Mouse (Mus musculus) lung, postnatal 14 days (tissue): ENCODE measurements around the gene Ntan1.
"Not testable (repeated sequence)": the region's sequence is repeated elsewhere in the genome, so short reads cannot be mapped to it uniquely, and the experiment has no call there.

Experiments used
- DNase-seq: peaks from one replicate; pipeline ENCODE4 v3.0.0; 2021

Ntan1 gene

DNA sequence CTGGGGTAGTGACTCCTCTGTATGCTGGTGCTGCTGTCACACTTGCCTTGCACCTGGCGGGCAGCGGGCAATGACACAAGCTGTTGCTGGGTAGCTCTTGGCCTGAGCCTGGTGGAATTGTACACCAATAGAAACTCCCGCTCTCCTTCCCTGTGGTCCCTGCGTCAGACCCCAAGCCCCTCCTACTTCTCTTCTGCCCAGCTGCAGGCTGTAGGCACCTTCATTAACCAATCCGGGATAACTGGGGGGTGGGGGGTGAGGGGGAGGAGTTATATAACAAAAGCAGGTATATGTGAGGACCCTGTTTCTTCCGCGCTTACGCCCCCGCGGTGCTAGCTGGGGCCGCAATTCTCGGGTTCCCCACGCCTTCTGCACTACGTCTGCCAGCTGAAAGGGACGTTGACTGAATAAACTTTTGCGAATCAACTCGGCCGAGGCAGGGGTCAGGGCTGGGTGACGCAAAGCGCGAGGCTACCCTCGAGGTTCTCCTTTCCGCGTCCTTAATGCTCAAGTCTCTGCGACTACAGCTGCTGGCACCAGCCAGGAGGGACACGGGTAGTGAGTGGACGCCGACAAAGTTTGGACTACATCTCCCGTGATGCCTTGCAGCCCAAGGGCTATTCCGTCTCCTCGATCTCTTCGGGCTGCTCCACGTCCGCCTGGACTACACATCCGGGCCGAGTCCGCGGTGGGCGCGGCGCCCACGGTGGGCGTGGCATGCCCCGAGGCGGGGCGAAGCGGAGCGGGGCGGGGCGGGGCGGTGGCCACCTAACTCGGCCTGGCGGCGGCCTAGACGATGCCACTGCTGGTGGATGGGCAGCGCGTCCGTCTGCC, at the start of gene Ntan1:
Gene Ntan1 (plus strand): TSS at position 286 of the 834 bp plus-strand sequence.
- DNase-seq: peak; percentile 97

DNA sequence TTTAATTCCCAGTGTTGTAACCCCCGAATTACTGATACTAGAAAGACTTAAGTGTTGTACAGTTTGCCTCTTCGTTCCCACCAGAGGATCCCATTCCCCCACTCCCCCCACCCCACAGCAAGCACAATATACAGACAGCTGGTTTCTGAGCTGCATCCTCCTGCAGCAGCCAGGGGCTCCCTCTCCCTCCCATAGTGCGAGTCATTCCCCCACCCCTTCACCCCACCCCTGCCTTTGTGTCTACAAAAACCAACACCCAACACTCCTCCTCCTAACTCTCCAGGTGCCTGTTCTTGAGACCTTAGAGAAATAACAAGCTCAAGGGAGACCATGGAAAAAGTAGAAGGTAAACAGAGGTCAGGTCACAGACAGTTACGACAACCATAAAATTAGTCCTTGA, 47.0 kb upstream of the Ntan1 start:
- not testable (repeated sequence) for DNase-seq

DNA sequence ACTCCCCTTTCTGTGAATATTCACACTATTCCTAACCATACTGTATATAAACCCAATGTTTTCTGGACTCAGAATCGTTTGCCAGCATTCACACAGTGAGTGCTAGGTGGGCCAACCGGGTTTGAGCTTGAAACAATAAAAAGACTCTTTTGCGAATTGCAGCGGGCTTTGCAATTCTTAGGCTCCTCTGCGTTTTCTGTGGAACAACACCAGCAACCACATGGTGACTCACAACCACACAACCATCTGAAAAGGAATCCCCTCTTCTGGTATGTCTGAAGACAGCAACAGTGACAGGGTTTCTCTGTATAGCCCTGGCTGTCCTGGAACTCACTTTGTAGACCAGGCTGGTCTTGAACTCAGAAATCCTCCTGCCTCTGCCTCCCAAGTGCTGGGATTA, 46.6 kb upstream of the Ntan1 start:
- DNase-seq: not testable (repeated sequence)

DNA sequence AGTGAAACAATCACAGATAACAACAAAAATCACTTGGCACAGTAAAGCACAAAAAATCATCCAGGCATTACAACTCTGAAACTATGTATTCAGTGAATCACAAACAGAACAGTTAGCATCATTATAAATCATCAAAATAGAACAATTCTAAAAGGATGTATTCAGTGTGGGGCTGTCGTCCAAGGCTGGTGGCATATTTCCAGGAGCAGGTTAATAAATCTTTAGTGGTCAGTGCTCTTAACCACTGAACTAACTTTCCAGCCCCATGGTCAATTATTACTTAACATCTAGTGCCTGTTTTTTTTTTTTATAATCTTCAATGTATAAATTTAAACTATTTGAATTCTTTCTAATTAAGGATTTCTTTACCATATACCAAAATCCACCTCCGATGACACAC, 44.6 kb upstream of the Ntan1 start:
- not testable (repeated sequence) for DNase-seq

DNA sequence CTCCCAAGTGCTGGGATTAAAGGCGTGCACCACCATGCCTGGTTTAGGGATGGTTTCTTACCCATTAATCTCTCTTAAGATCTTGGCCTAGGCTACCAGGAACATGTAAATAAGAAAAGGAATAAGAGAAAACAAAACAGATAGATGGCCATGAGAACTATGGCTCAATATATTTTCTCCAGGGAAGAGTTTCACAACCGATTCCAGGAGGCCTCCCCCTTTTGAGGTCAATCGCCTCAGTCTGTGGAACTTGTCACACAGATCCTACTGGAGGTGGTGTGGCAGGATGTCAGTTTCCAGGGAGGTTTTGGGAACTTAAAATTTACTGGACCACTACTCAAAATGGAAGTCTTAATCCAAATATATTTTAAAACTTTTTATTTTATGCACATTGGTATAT, 44.0 kb upstream of the Ntan1 start:
- DNase-seq: not testable (repeated sequence)

- peak; percentile 86 for DNase-seq
Measured at GRCm38 (mm10) chr16:13780353-13781036, 38.1 kb upstream of the Ntan1 start, which contains the start of gene Rrn3. Gene Rrn3, plus strand, starts transcription at chr16:13780708.

DNA sequence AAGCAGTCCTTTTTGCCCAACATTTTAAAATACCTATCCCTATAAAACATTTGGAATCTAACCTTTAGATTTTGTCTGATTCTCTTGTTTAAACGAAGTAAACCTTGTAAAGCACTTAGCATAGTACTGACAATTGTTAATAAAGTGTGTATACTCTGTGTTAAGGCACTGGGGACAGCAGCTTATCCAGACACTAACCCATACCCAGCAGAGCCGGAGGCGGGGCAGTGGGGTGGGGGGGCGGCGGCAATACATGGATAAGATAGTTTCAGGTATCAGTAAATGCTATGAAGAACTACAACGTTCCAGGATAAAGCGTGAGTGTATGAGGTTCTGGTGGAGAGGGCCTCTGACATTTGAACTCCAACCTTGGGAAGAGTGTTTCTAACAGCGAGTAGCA, 37.4 kb upstream of the Ntan1 start:
- no peak for DNase-seq

GRCm38 (mm10) chr16:13785932-13786331, 32.7 kb upstream of the Ntan1 start:
- no peak for DNase-seq

DNA sequence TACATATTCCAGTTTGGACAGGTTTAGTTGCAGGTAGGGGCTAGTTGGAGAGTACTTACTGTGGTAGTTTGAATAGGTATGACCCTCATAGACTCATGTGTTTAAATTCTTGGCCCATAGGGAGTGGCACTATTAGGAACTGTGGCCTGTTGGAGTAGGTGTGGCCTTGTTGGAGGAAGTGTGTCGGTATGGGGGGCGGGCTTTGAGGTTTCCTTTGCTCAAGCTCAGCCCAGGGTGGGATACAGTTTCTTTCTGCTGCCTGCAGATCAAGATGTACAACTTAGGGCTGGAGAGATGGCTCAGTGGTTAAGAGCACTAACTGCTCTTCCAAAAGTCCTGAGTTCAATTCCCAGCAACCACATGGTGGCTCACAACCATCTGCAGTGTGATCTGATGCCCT, 25.2 kb upstream of the Ntan1 start:
- not testable (repeated sequence) for DNase-seq

DNA sequence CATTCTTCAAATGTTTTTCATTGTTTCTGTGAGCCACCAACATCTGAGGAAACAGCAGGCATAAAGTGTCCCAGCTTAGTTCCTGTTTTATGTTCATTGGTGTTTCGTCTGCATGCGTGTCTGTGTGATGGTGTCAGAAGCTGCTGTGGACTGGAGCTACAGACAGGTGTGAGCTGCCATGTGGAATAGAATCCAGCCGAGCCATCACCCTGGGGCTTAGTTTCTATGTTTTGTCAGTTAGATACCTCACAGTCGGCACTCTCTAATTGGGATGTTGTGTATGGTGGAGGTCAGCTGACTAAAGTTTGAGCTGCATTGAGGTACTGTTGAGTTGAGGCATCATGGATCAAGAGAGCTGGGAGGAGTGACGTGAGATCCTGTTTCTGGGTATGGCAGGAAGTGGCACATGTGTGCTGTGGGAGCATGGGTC, 21.9 kb upstream of the Ntan1 start:
- no peak for DNase-seq

DNA sequence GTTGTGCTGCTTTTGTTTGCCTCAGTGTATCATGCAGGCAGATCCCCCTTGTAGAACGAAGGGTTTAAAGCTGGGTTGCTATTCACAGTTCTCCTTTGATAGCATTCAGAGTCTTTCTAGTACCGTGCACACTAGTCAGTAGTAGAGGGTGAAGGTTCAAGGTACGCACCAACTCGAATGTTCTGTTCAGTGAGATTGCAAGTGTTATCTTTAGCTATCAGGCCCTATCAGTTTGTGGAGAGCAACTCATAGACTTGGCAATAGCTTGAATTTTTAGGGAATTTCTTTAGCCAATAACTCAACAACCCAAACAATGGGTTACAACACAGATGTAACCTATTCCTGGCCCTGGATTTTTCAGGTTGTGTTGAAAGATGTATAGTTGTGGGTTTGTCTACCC, 17.4 kb upstream of the Ntan1 start:
- DNase-seq: no peak

GRCm38 (mm10) chr16:13804666-13805065, 14.0 kb upstream of the Ntan1 start:
- DNase-seq: no peak

GRCm38 (mm10) chr16:13807616-13808015, 11.0 kb upstream of the Ntan1 start:
- DNase-seq: no peak

- DNase-seq: no peak
Measured at GRCm38 (mm10) chr16:13808410-13808809, 10.2 kb upstream of the Ntan1 start.

DNA sequence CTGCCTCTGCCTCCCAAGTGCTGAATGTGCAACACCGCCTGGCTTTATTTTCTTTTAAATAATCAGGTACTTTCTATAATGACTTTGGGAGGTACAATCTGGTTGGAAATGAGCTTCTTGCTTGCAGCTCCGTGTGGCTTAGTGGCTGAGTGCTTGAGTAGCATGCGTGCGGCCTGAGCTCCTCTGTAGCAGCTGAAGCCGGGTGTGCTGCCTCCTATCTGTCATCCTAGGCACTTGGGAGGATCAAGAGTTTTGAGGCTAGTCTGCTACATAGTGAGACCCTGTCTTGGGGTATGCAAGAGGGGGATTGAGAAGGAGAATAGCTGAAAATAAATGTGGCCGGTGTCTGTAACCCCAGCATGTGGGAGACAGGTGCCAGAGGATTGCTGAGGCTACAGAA, 6.5 kb upstream of the Ntan1 start:
- DNase-seq: no peak

DNA sequence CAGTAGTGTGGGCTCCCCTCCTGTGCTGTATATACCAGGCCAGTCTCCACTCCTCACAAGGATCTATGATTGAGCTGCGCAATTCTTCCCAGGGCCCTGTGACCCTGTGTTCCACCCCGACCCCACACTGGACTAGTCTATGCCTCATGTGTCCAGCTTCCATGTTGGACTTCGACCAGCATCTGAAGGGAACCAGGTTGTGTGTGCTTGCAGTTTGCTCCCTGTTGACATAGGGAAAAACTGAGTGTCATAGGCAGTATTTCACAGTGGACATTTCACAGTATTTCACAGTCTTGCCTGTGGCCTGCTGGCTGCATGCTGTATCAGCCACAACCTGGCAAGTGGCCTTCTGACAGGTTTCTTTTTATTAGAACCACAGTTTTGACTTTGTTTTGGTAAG, 5.4 kb upstream of the Ntan1 start:
- no peak for DNase-seq

DNA sequence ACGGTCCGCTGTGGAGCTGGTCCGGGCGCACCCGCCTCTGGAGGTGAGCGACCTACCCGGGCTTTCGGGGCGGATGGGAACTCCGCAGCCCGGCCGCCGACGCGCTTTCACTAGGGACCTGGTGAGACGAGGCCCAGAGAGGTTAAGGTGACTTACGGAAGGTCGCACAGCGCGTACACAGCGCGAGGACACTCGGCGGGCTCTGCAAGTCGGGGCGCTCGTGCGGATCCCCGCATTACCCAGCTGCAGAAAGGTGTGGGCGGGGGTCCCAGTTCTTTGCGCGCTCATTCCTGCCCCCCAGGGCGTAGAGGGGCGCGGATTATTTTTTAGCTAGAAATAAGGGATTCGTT, 724 bp downstream of the Ntan1 start:
- DNase-seq: no peak

- no peak for DNase-seq
Measured at GRCm38 (mm10) chr16:13819806-13820500, 1.3 kb downstream of the Ntan1 start.

- DNase-seq: no peak
Measured at GRCm38 (mm10) chr16:13820771-13821170, 2.1 kb downstream of the Ntan1 start.

GRCm38 (mm10) chr16:13825781-13826490, 7.3 kb downstream of the Ntan1 start:
- no peak for DNase-seq

GRCm38 (mm10) chr16:13826511-13826910, 7.9 kb downstream of the Ntan1 start:
- DNase-seq: no peak

- DNase-seq: no peak
Measured at GRCm38 (mm10) chr16:13830444-13830843, 11.8 kb downstream of the Ntan1 start.

GRCm38 (mm10) chr16:13831606-13832005, 13.0 kb downstream of the Ntan1 start:
- DNase-seq: no peak
